Mouse (Mus musculus) gastrocnemius, postnatal 14 days (tissue): ENCODE results near the gene Hmces. TPM values are rescaled to one million over a fixed set of nuclear protein-coding genes. Genes with fewer than 3 reads are reported as not detected.

Experiments used
- DNase-seq: peaks from one replicate; pipeline ENCODE4 v3.0.0; 2021; ENCODE audit warnings: mixed read lengths
- intact Hi-C: fragments of 180-260 bp; cut with DNase I; formaldehyde crosslinking; loops from one replicate; pipeline ENCODE4 v1.15.1; 2025; ENCODE audit warnings: low total_unique reads
- long read RNA-seq, 2 experiments: library from polyadenylated mRNA; stranded (forward); transcript quantifications; one replicate each; pipeline ENCODE4 v2.0.0; 2021
- total RNA-seq, 2 experiments: library from RNA; stranded (reverse); gene quantifications; 2 replicates each; pipeline ENCODE4 v1.2.3; 2021

Hmces gene
- 1 to 10 TPM; 7.3 to 7.7 TPM for total RNA-seq
- long read RNA-seq, experiment 1, transcript Hmces-201 (7 exons, 1,464 nt), result major isoform, 5 of 6 reads
- long read RNA-seq, experiment 1, partial matches to known transcripts, result 0 of 6 reads
- long read RNA-seq, experiment 1, other reads (novel, unspliced or antisense), result 0 of 6 reads
- long read RNA-seq, experiment 2, transcript Hmces-201 (7 exons, 1,464 nt), result major isoform, 7 of 8 reads
- long read RNA-seq, experiment 2, partial matches to known transcripts, result 0 of 8 reads
- long read RNA-seq, experiment 2, other reads (novel, unspliced or antisense), result 0 of 8 reads

DNA sequence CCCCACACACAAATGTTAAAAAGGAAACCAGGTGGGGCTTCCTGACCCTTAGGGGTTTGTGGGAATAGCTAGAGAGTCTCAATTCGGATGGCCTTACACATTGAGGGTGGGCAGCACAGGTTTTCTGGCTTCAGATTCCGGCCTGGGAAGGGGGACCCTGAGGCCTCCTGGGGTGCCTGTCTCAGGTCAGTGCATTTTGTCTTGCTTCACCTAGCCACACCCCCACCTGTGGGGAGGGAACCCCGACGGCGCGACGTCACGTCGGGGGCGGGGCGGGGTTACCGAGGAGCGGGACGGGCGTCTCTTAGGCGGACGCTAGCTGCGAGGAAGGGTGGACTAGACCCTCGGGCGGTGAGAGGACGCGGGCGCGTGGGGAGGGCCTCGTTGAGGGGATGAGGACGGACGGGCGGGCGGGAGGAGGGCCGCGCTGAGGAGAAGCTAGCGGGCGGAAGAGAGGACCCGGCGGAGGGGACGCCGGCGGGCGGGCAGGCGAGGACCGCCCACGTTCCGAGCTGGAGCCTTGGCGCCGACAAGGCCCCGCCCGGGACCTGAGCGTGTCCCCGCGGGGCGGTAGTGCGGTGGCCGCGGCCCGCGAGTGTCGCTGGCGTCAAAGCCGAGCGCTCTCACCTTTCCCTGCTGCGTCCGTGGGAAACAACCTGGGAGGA lies at the start of gene Hmces:
TSS of gene Hmces (plus strand) at position 275 of the 665 bp plus-strand sequence.
- intact Hi-C loops, result loop anchor here (5.0 kb wide), 1 partner anchor 189 kb away; no protein-coding TSS in a partner anchor
- DNase-seq, result peak; percentile 64

DNA sequence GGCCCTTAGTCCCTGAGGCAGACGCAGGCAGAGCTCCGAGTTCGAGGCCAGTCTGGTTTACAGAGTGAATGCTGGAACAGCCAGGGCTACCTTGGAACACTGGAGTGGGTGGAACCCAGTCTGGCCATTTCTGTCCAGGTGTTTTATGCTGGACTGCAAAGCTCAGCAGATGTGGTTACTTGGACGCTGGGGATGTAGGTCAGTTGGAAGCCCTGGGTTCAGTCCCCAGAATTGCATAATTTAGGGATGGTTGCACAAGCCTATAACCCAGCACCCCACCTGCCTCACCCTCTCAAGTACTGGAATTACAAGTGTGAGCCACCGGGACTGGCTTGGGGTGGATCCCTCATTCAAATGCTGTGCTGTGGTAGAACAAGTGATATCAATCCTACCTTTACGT lies 47.5 kb upstream of the Hmces start:
- no peak for DNase-seq
- intact Hi-C loops, result no loop called here

DNA sequence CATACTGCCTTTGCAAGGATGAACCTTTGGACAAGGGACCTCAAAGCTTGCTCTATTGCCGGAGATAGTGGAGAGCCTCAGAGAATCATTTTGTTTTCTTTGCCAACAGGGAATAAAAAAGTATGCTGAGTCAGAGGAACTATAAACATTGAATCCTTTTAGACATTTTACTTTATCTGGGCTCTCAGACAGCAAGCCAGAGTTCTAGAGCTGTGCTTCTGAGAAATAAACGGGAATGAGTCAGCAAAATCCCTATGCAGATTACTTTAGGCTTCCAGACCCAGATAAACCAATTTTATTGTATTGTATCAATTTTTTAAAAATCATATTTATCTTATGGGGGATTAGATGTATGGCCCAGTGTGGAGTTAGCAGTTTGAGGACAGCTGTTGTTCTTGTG lies 46.5 kb upstream of the Hmces start:
- DNase-seq, result no peak
- intact Hi-C loops, result no loop called here

- intact Hi-C loops, result no loop called here
- DNase-seq, result peak; percentile 94
Observed at GRCm38 (mm10) chr6:87868871-87869506, 44.7 kb upstream of the Hmces start.

GRCm38 (mm10) chr6:87870440-87870839 lies 43.3 kb upstream of the Hmces start:
- DNase-seq, result no peak
- intact Hi-C loops, result no loop called here

DNA sequence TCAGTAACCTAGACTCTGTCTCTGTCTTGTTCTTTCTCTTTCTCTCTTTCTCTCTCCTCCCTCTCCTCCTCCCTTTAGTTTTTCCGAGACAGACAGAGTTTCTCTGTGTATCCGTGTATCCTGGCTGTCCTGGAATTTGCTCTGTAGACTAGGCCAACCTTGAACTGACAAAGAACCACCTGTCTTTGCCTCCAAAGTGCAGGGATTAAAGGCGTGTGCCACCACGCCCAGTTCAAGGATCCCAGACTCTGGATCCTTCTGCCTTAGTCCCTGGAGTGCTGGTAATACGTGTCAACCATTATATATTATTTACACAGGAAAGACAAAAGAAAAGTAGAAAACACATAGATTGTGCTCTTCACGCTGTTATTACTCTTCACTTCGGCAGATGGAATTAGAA lies 42.5 kb upstream of the Hmces start:
- no peak for DNase-seq
- intact Hi-C loops, result no loop called here

GRCm38 (mm10) chr6:87873104-87873503 lies 40.6 kb upstream of the Hmces start:
- intact Hi-C loops, result no loop called here
- peak; percentile 77 for DNase-seq

- intact Hi-C loops, result no loop called here
- no peak for DNase-seq
Observed at GRCm38 (mm10) chr6:87873963-87874362, 39.8 kb upstream of the Hmces start.

GRCm38 (mm10) chr6:87875083-87875482 lies 38.7 kb upstream of the Hmces start:
- intact Hi-C loops, result no loop called here
- peak; percentile 88 for DNase-seq

DNA sequence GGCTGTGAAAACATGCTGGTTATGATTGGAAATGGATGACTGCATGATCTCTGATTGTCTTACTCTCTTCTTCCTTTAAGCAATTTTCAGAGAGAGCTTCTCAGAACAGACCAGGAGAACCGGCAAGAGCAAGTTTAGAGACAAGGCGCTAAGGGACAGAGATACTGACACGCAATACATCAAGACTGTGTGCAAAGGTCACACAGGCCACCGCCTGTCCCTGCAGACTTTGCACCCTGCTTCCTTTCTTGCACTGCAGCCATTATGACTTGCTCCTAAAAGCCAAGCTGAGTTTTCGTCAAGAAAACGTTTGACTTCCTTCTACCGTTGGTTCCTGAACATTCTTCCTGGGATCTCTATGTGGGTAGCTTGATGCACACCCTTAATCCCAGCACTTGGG lies 38.2 kb upstream of the Hmces start:
- intact Hi-C loops, result no loop called here

DNA sequence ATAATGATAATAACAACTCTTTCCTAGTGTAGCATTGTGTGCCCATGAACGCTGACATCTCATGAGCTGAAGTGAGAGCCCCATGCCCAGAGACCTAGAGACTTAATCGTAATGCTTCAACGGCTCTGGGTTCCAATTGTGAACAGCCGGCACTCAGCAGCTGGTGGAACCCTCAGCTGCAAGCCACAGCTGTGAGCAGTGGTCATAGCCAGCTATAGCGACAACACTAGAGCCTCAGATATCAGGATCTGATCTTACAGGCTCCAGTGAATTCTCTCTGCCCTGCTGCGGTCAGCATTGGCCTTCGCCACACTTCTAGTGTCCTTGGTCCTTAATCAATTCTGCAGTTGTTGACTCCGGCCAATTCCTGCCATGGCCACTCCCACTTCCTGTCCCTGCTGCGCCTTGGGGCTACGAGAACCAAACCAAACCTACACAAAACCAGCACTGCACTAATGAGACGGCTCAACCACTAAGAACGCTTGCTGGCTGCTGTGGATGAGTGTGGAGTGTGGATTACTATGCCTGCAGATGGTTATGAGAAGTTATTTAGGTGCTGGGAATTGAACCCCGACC lies 37.6 kb upstream of the Hmces start:
- intact Hi-C loops, result no loop called here
- DNase-seq, result peak; percentile 51

More for the DNA sequence above, 38.2 kb upstream of the Hmces start:
- no peak for DNase-seq

DNA sequence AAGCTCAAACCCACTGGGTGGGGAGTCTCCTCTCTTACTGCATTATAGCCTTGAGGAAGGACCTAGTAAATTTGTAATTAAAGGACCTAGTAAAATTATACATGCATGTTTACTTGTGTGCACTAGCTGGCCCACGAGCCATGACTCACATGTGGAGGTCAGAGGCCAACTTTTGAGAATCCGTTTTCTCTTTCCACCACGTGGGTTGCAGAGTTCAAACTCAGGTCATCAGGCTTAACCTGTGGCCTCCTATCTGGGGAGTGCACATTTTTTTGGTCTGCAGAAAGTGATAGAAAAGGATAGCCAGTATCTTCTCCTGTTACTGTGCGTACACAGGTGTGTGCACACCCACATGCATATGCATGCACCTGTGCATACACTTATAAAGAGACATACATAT lies 34.7 kb upstream of the Hmces start:
- intact Hi-C loops, result no loop called here

GRCm38 (mm10) chr6:87879628-87880027 lies 34.1 kb upstream of the Hmces start:
- no peak for DNase-seq

More for the DNA sequence above, 34.7 kb upstream of the Hmces start:
- no peak for DNase-seq

GRCm38 (mm10) chr6:87882221-87882620 lies 31.5 kb upstream of the Hmces start:
- DNase-seq, result no peak
- intact Hi-C loops, result no loop called here

More at GRCm38 (mm10) chr6:87879628-87880027, 34.1 kb upstream of the Hmces start:
- intact Hi-C loops, result no loop called here

DNA sequence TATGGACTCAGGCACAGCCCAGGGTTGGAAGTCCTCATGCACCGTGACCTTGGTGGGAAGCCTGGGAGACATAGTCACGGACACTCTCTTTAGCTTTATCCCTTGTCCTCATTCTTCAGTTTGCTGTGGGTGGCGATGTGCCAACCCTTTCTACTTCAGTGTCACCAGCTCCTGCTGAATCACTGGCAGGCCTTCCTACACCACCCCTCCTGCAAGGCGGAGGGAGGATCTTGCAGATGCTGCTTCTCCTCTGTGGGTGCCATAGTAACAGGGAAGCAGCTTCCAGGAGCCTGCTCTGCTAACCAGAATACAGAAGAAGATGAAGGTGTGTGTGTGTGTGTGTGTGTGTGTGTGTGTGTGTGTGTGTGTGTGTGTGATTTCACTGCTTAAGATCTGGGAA lies 30.9 kb upstream of the Hmces start:
- DNase-seq, result peak; percentile 17
- intact Hi-C loops, result no loop called here

DNA sequence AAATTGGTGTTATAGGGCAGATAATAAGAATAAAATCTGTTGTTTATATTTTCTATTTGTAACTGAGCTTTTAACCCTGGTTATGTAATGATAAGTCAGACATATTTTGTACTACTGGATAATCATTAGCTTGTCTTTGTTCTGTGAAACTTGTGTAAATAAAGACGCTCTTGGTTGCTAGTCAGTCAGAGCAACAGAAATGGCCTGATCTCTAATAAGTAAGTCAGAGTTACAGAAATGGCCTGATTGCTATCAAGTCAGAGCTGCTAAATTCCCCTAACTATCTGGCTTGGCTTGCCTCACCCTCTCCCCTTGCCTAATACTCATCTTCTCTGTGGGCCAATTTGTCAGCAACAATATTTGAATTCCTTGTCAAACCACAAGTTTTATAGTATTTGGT lies 27.0 kb upstream of the Hmces start:
- DNase-seq, result no peak
- intact Hi-C loops, result no loop called here

DNA sequence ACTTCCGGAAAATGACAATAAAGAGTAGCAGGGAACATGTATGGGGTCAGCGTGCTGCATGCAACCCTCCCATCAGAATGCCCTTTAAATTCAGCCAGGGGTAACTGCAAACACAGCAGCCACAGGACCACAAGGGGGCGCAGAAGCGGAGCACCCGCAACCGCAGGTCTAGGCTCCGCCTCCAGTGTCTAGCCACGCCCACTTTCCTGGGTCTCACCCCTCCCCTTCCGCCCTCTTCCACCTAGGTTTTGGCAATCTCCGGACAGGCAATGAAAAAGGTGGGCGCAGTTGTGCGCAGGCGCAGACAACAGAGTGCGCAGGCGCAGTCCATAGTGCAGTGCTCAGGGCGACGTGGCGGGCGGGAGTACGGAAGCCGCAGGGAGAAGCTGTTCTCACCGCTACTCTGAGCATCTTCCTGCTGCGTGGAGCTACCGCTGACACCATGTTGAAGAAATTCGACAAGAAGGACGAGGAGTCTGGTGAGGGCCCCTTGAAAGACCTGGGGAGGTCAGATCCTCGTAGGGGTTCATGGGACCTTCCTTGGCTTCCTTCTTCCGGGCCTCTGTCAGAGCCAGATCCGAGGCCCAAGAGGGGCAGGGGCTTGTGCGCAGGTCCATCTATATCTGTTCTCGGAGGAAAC lies 26.0 kb upstream of the Hmces start, which contains the start of gene Copg1:
TSS of gene Copg1 (plus strand) at position 221 of the 640 bp plus-strand sequence.
- DNase-seq, result peak; percentile 99
- intact Hi-C loops, result no loop called here

- DNase-seq, result no peak
- intact Hi-C loops, result no loop called here
Observed at GRCm38 (mm10) chr6:87893931-87894330, 19.8 kb upstream of the Hmces start.

- no peak for DNase-seq
- intact Hi-C loops, result no loop called here
Observed at GRCm38 (mm10) chr6:87898028-87898427, 15.7 kb upstream of the Hmces start.

- intact Hi-C loops, result loop anchor here (5.0 kb wide), 1 partner anchor 86 kb away; no protein-coding TSS in a partner anchor
- no peak for DNase-seq
Observed at GRCm38 (mm10) chr6:87906632-87907031, 7.1 kb upstream of the Hmces start.
